Mouse (Mus musculus) liver, embryonic 13.5 days (tissue): ENCODE results near the gene Gm14419. TPM values are rescaled to one million over a fixed set of nuclear protein-coding genes. Genes with fewer than 3 reads are reported as not detected.
"Not testable (repeated sequence)": the region's sequence is repeated elsewhere in the genome, so short reads cannot be mapped to it uniquely, and the experiment has no call there.

Experiments
- ATAC-seq: fragments of 200-750 bp; cut with Nextera tagmentation; 2 replicates; pipeline ENCODE4 v1.8.0; 2017; ENCODE audit warnings: low read depth, mild to moderate bottlenecking, moderate number of reproducible peaks, moderate library complexity
- DNase-seq: peaks from one replicate; pipeline ENCODE4 v3.0.0; 2022
- H3K27ac ChIP-seq: fragments of 300-500 bp; sonication (generic); 2 replicates; pipeline ENCODE4 v1.5.1; 2015; ENCODE audit warnings: moderate library complexity, mild to moderate bottlenecking, inconsistent platforms
- H3K27me3 ChIP-seq: fragments of 300-500 bp; sonication (generic); 2 replicates; pipeline ENCODE4 v1.6.1; 2015; ENCODE audit warnings: mild to moderate bottlenecking, inconsistent platforms
- H3K36me3 ChIP-seq: fragments of 300-500 bp; sonication (generic); 2 replicates; pipeline ENCODE4 v1.6.1; 2015; ENCODE audit warnings: mild to moderate bottlenecking, inconsistent platforms
- H3K4me1 ChIP-seq: fragments of 300-500 bp; sonication (generic); replicated peaks from 2 replicates; pipeline ENCODE4 v1.6.1; 2015; ENCODE audit warnings: inconsistent platforms
- H3K4me2 ChIP-seq: fragments of 300-500 bp; sonication (generic); 2 replicates; pipeline ENCODE4 v1.6.1; 2015; ENCODE audit warnings: inconsistent platforms, mild to moderate bottlenecking, moderate library complexity
- H3K4me3 ChIP-seq: fragments of 300-500 bp; sonication (generic); replicated peaks from 2 replicates; pipeline ENCODE4 v1.5.1; 2015; ENCODE audit warnings: mild to moderate bottlenecking, inconsistent platforms
- H3K9ac ChIP-seq: fragments of 300-500 bp; sonication (generic); 2 replicates; pipeline ENCODE4 v1.6.1; 2015; ENCODE audit warnings: mild to moderate bottlenecking, inconsistent platforms
- H3K9me3 ChIP-seq: fragments of 300-500 bp; sonication (generic); replicated peaks from 2 replicates; pipeline ENCODE4 v1.6.1; 2016; ENCODE audit warnings: inconsistent platforms
- WGBS: fragments of 180-500 bp; shearing (Covaris S2); methylation state at CpG from one replicate; pipeline ENCODE4 v1.1.7; 2015; ENCODE audit not compliant: insufficient replicate concordance; 5-methylcytosine and 5-hydroxymethylcytosine counted together
- polyA plus RNA-seq: library from polyadenylated mRNA; unstranded; fragments of >200 nt; fragmentation: Nextera tagmentation; extraction: Ambion mirVana; gene quantifications from 2 replicates; pipeline ENCODE4 v1.2.1, GENCODE M21; 2015

Gm14419 gene
- polyA plus RNA-seq: 2.6 and 2.7 TPM in 2 replicates

GRCm38 (mm10) chr2:177000656-177001055 is at the start of gene Gm14419:
Gene Gm14419 (plus strand): TSS chr2:177000956.
- H3K36me3 ChIP-seq, H3K4me3 ChIP-seq, H3K4me1 ChIP-seq, ATAC-seq, H3K9me3 ChIP-seq, H3K4me2 ChIP-seq, H3K27me3 ChIP-seq, H3K9ac ChIP-seq, H3K27ac ChIP-seq, DNase-seq: not testable (repeated sequence)
- WGBS: no CpG with 5 or more reads among the region's 6 CpGs

Other genes starting within 250 kb of the Gm14419 start
- gene Gm14295, start 202.3 kb upstream of the Gm14419 start, polyA plus RNA-seq: 3.7 and 4.2 TPM in 2 replicates
- gene Gm14408, start 169.8 kb upstream of the Gm14419 start, polyA plus RNA-seq: not detected in 2 replicates
- gene Gm14296, start 73.1 kb upstream of the Gm14419 start, polyA plus RNA-seq: 2.2 and 4.3 TPM in 2 replicates
- gene Gm14401, start 73.4 kb downstream of the Gm14419 start, polyA plus RNA-seq: not detected in 2 replicates
- gene Gm14410, start 205.5 kb downstream of the Gm14419 start, polyA plus RNA-seq: 4.9 and 5.2 TPM in 2 replicates